Mouse (Mus musculus) hindbrain, embryonic 12.5 days (tissue): ENCODE measurements around the gene Rbms3. TPM values are rescaled to one million over a fixed set of nuclear protein-coding genes. Genes with fewer than 3 reads are reported as not detected.
A peak's percentile ranks its signal among the peaks of the same experiment; 100 is the strongest.

ENCODE experiments used
- ATAC-seq: fragments of 200-750 bp; cut with Nextera tagmentation; 2 replicates; pipeline ENCODE4 v1.8.0; 2017; ENCODE audit warnings: moderate TSS enrichment; ENCODE audit not compliant: low FRiP score
- H3K27ac ChIP-seq: fragments of 300-500 bp; sonication (generic); 2 replicates; pipeline ENCODE4 v1.5.1; 2016; ENCODE audit warnings: mild to moderate bottlenecking
- H3K27me3 ChIP-seq: fragments of 300-500 bp; sonication (generic); 2 replicates; pipeline ENCODE4 v1.6.1; 2016; ENCODE audit warnings: mild to moderate bottlenecking
- H3K36me3 ChIP-seq: fragments of 300-500 bp; sonication (generic); 2 replicates; pipeline ENCODE4 v1.6.1; 2016; ENCODE audit warnings: mild to moderate bottlenecking
- H3K4me1 ChIP-seq: fragments of 300-500 bp; sonication (generic); 2 replicates; pipeline ENCODE4 v1.6.1; 2016
- H3K4me2 ChIP-seq: fragments of 300-500 bp; sonication (generic); replicated peaks from 2 replicates; pipeline ENCODE4 v1.6.1; 2016; ENCODE audit warnings: mild to moderate bottlenecking
- H3K4me3 ChIP-seq: fragments of 300-500 bp; sonication (generic); 2 replicates; pipeline ENCODE4 v1.5.1; 2016; ENCODE audit warnings: mild to moderate bottlenecking
- H3K9ac ChIP-seq: fragments of 300-500 bp; sonication (generic); 2 replicates; pipeline ENCODE4 v1.6.1; 2016; ENCODE audit warnings: mild to moderate bottlenecking, moderate library complexity
- H3K9me3 ChIP-seq: fragments of 300-500 bp; sonication (generic); replicated peaks from 2 replicates; pipeline ENCODE4 v1.6.1; 2016; ENCODE audit warnings: mild to moderate bottlenecking
- WGBS: fragments of 180-500 bp; shearing (Covaris S2); methylation state at CpG from one replicate; pipeline ENCODE4 v1.1.7; 2016; 5-methylcytosine and 5-hydroxymethylcytosine counted together
- polyA plus RNA-seq: library from polyadenylated mRNA; unstranded; fragments of >200 nt; fragmentation: Nextera tagmentation; extraction: Ambion mirVana; gene quantifications from 2 replicates; pipeline ENCODE4 v1.2.1, GENCODE M21; 2016

Rbms3 gene
- polyA plus RNA-seq, 1 experiment from 2014 or later, result 58.7 TPM

DNA sequence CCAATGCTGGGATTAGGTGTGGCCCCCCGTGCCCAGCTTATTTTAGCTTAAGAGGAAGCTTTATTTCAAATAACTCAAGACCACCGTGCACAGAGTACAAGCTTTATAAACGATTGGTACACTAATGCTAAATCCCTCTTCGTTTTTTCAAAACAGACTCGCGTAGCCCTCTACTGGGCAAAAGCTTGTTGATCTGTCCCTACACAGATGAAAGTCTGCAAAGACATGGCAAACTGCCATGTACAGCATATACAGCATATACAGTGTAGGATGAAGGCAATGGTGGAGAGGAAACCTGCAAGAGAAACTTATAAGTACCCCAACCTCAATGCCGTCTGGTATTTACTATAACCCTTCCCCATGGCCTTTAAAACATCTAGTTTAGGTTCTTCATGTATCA lies 46.1 kb downstream of the Rbms3 start:
- no peak overlapping the region for H3K4me3 ChIP-seq
- no peaks in the 10 kb centered on the region for H3K27me3 ChIP-seq
- no peaks in the 10 kb centered on the region for H3K4me1 ChIP-seq
- no peaks in the 10 kb centered on the region for H3K36me3 ChIP-seq
- 86% methylated on average over 7 of the region's 7 CpGs for WGBS
- H3K4me2 ChIP-seq, result no peak overlapping the region
- H3K9ac ChIP-seq, result no peak overlapping the region
- H3K9me3 ChIP-seq, result peaks cover 6% of the 10 kb centered on the region; the same call in 1 of the 2 replicates
- no peak for ATAC-seq
- H3K27ac ChIP-seq, result no peak overlapping the region

- Histone ChIP-seq H3K27ac (no peak overlapping the region), H3K4me3 (no peak overlapping the region), H3K4me2 (no peak overlapping the region), H3K9me3 (peaks cover 6% of the 10 kb centered on the region; the same call in 1 of the 2 replicates), H3K36me3 (no peaks in the 10 kb centered on the region), H3K27me3 (no peaks in the 10 kb centered on the region), H3K9ac (no peak overlapping the region), H3K4me1 (no peaks in the 10 kb centered on the region)
- WGBS, result 80% methylated on average over 6 of the region's 6 CpGs
- no peak for ATAC-seq
Measured at GRCm38 (mm10) chr9:117582591-117582990, 47.1 kb downstream of the Rbms3 start.

- Histone ChIP-seq H3K4me1 (no peaks in the 10 kb centered on the region), H3K4me3 (no peak overlapping the region), H3K36me3 (no peaks in the 10 kb centered on the region), H3K27ac (no peak overlapping the region), H3K4me2 (no peak overlapping the region), H3K27me3 (no peaks in the 10 kb centered on the region), H3K9me3 (no peaks in the 10 kb centered on the region), H3K9ac (no peak overlapping the region)
- no peak for ATAC-seq
- 82% methylated on average over 5 of the region's 5 CpGs for WGBS
Measured at GRCm38 (mm10) chr9:117571186-117571855, 58.4 kb downstream of the Rbms3 start.

GRCm38 (mm10) chr9:117570240-117570821 lies 59.4 kb downstream of the Rbms3 start:
- no peaks in the 10 kb centered on the region for H3K9me3 ChIP-seq
- no peak overlapping the region for H3K9ac ChIP-seq
- no peaks in the 10 kb centered on the region for H3K27me3 ChIP-seq
- ATAC-seq, result no peak
- no peak overlapping the region for H3K27ac ChIP-seq
- H3K36me3 ChIP-seq, result no peaks in the 10 kb centered on the region
- no peaks in the 10 kb centered on the region for H3K4me1 ChIP-seq
- 89% methylated on average over 7 of the region's 7 CpGs for WGBS
- H3K4me2 ChIP-seq, result no peak overlapping the region
- no peak overlapping the region for H3K4me3 ChIP-seq

- no peak for ATAC-seq
- Histone ChIP-seq H3K27ac (no peak overlapping the region), H3K4me1 (no peaks in the 10 kb centered on the region), H3K9me3 (no peaks in the 10 kb centered on the region), H3K27me3 (no peaks in the 10 kb centered on the region), H3K4me2 (no peak overlapping the region), H3K9ac (no peak overlapping the region), H3K36me3 (no peaks in the 10 kb centered on the region), H3K4me3 (no peak overlapping the region)
- 72% methylated on average over 10 of the region's 10 CpGs for WGBS
Measured at GRCm38 (mm10) chr9:117566293-117566692, 63.4 kb downstream of the Rbms3 start.

- Histone ChIP-seq H3K27me3 (no peaks in the 10 kb centered on the region), H3K9ac (no peak overlapping the region), H3K27ac (no peak overlapping the region), H3K4me1 (no peaks in the 10 kb centered on the region), H3K4me2 (no peak overlapping the region), H3K9me3 (no peaks in the 10 kb centered on the region), H3K36me3 (no peaks in the 10 kb centered on the region), H3K4me3 (no peak overlapping the region)
- WGBS, result 92% methylated on average over 5 of the region's 5 CpGs
- ATAC-seq, result no peak
Measured at GRCm38 (mm10) chr9:117558562-117558961, 71.2 kb downstream of the Rbms3 start.

- H3K27ac ChIP-seq, result no peak overlapping the region
- H3K9me3 ChIP-seq, result no peaks in the 10 kb centered on the region
- no peak overlapping the region for H3K4me2 ChIP-seq
- H3K27me3 ChIP-seq, result no peaks in the 10 kb centered on the region
- H3K9ac ChIP-seq, result no peak overlapping the region
- ATAC-seq, result no peak
- no peaks in the 10 kb centered on the region for H3K36me3 ChIP-seq
- no peak overlapping the region for H3K4me3 ChIP-seq
- H3K4me1 ChIP-seq, result no peaks in the 10 kb centered on the region
Measured at GRCm38 (mm10) chr9:117554356-117554755, 75.4 kb downstream of the Rbms3 start.

GRCm38 (mm10) chr9:117529281-117529680 lies 100.4 kb downstream of the Rbms3 start:
- no peaks in the 10 kb centered on the region for H3K9me3 ChIP-seq
- no peak overlapping the region for H3K27ac ChIP-seq
- no peaks in the 10 kb centered on the region for H3K36me3 ChIP-seq
- no peak overlapping the region for H3K9ac ChIP-seq
- H3K4me3 ChIP-seq, result no peak overlapping the region
- H3K4me1 ChIP-seq, result no peaks in the 10 kb centered on the region
- no peak overlapping the region for H3K4me2 ChIP-seq
- H3K27me3 ChIP-seq, result no peaks in the 10 kb centered on the region
- WGBS, result 81% methylated on average over 2 of the region's 2 CpGs
- no peak for ATAC-seq

GRCm38 (mm10) chr9:117508941-117509340 lies 120.8 kb downstream of the Rbms3 start:
- Histone ChIP-seq H3K4me1 (no peaks in the 10 kb centered on the region), H3K27ac (peak overlapping the region; percentile 4; the same call in 1 of the 2 replicates), H3K27me3 (no peaks in the 10 kb centered on the region), H3K4me2 (no peak overlapping the region), H3K9ac (no peak overlapping the region), H3K9me3 (no peaks in the 10 kb centered on the region), H3K4me3 (no peak overlapping the region), H3K36me3 (no peaks in the 10 kb centered on the region)
- WGBS, result 68% methylated on average over 11 of the region's 11 CpGs
- ATAC-seq, result no peak

DNA sequence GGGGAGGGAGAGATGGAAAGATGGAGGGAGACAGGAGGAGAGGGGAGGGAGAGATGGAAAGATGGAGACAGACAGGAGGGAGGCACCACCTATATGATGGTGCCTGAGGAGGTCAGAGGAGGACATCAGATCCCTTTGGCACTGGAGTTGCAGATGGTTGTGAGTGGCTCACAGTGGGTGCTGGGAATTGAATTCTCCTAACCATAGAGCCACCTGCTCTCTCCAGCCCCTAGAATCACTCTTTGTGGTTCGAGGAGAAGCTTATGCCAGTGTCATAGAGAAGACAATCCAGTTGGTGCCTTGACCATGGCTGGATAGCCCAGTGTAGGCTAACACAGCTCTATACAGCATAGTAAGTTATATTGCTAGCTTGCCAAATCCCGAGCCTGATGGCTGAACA lies 137.8 kb downstream of the Rbms3 start:
- no peak for ATAC-seq
- H3K9ac ChIP-seq, result no peak overlapping the region

GRCm38 (mm10) chr9:117484396-117484795 lies 145.3 kb downstream of the Rbms3 start:
- no peak overlapping the region for H3K9ac ChIP-seq
- H3K27me3 ChIP-seq, result no peaks in the 10 kb centered on the region
- H3K4me3 ChIP-seq, result no peak overlapping the region
- no peaks in the 10 kb centered on the region for H3K36me3 ChIP-seq
- no peak overlapping the region for H3K27ac ChIP-seq
- 94% methylated on average over 5 of the region's 5 CpGs for WGBS
- ATAC-seq, result no peak
- H3K9me3 ChIP-seq, result no peaks in the 10 kb centered on the region
- no peak overlapping the region for H3K4me2 ChIP-seq
- H3K4me1 ChIP-seq, result no peaks in the 10 kb centered on the region

More for the DNA sequence above, 137.8 kb downstream of the Rbms3 start:
- no peak overlapping the region for H3K4me3 ChIP-seq
- no peaks in the 10 kb centered on the region for H3K9me3 ChIP-seq
- no peak overlapping the region for H3K4me2 ChIP-seq
- no peaks in the 10 kb centered on the region for H3K27me3 ChIP-seq
- 83% methylated on average over 2 of the region's 2 CpGs for WGBS
- H3K4me1 ChIP-seq, result no peaks in the 10 kb centered on the region
- H3K27ac ChIP-seq, result no peak overlapping the region
- no peaks in the 10 kb centered on the region for H3K36me3 ChIP-seq

DNA sequence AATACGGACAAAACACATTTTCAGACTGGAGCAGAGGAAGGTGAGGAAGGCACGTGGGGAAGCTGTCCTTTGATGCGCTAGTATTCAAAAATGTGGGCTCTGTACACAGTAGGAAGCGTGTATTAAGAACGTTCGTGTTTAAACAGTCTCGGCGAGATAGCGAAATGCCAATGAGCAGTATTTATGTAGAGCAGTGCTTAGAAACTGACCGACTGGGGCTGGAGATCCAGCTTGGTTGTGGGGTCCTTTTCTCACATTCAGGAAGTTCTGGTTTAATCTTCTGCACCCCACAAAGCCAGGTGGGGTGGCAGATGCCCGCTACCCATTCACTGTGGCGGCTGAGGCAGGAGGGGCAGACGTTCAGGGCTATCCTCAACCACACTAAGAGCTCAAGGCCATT lies 153.0 kb downstream of the Rbms3 start:
- H3K9ac ChIP-seq, result no peak overlapping the region
- no peak overlapping the region for H3K4me2 ChIP-seq
- no peak for ATAC-seq
- WGBS, result 89% methylated on average over 13 of the region's 13 CpGs
- H3K9me3 ChIP-seq, result no peaks in the 10 kb centered on the region
- no peaks in the 10 kb centered on the region for H3K27me3 ChIP-seq
- no peaks in the 10 kb centered on the region for H3K36me3 ChIP-seq
- no peaks in the 10 kb centered on the region for H3K4me1 ChIP-seq
- no peak overlapping the region for H3K4me3 ChIP-seq
- no peak overlapping the region for H3K27ac ChIP-seq

- no peak for ATAC-seq
Measured at GRCm38 (mm10) chr9:117452816-117453215, 176.9 kb downstream of the Rbms3 start.

More at GRCm38 (mm10) chr9:117452816-117453215, 176.9 kb downstream of the Rbms3 start:
- Histone ChIP-seq H3K9me3 (no peaks in the 10 kb centered on the region), H3K4me1 (no peaks in the 10 kb centered on the region), H3K27me3 (no peaks in the 10 kb centered on the region), H3K4me2 (no peak overlapping the region), H3K4me3 (no peak overlapping the region), H3K27ac (no peak overlapping the region), H3K36me3 (no peaks in the 10 kb centered on the region), H3K9ac (no peak overlapping the region)
- 78% methylated on average over 10 of the region's 10 CpGs for WGBS
